Mouse (Mus musculus): ENCODE measurements around the gene Akap2. TPM values are rescaled to one million over a fixed set of nuclear protein-coding genes. Genes with fewer than 3 reads are reported as not detected.

The Akap2 gene
- polyA plus RNA-seq, 1 experiment from 2014 or later = 27.8 TPM

GRCm38 (mm10) chr4:57783391-57783770 lies 65.9 kb downstream of the Akap2 start:
- H3K4me1 ChIP-seq = peaks cover 30% of the 10 kb centered on the region
- no peak for ATAC-seq (replicated peaks; ENCODE audit: low FRiP score)
- peak overlapping the region; percentile 53 for H3K4me3 ChIP-seq (replicated peaks)
- H3K9me3 ChIP-seq (replicated peaks) = no peaks in the 10 kb centered on the region
- WGBS = 53% methylated on average over 9 of the region's 9 CpGs
- H3K27ac ChIP-seq = no peak overlapping the region
- peaks cover 16% of the 10 kb centered on the region for H3K27me3 ChIP-seq
- no peaks in the 10 kb centered on the region for H3K36me3 ChIP-seq
- H3K9ac ChIP-seq = no peak overlapping the region
- H3K4me2 ChIP-seq = peak overlapping the region; percentile 86

GRCm38 (mm10) chr4:57783853-57784600 lies 66.6 kb downstream of the Akap2 start:
- H3K36me3 ChIP-seq = no peaks in the 10 kb centered on the region
- no peak overlapping the region for H3K4me3 ChIP-seq (replicated peaks)
- H3K9ac ChIP-seq = no peak overlapping the region
- WGBS = 85% methylated on average over 11 of the region's 11 CpGs
- H3K4me2 ChIP-seq = no peak overlapping the region
- H3K27ac ChIP-seq = no peak overlapping the region
- peaks cover 16% of the 10 kb centered on the region for H3K27me3 ChIP-seq
- ATAC-seq (replicated peaks; ENCODE audit: low FRiP score) = no peak
- H3K4me1 ChIP-seq = peaks cover 30% of the 10 kb centered on the region
- no peaks in the 10 kb centered on the region for H3K9me3 ChIP-seq (replicated peaks)

GRCm38 (mm10) chr4:57788709-57789108 lies 71.3 kb downstream of the Akap2 start:
- Histone ChIP-seq H3K4me2 (no peak overlapping the region), H3K9me3 (replicated peaks) (no peaks in the 10 kb centered on the region), H3K27me3 (peaks cover 3% of the 10 kb centered on the region), H3K4me1 (no peaks in the 10 kb centered on the region), H3K4me3 (replicated peaks) (no peak overlapping the region), H3K27ac (no peak overlapping the region), H3K9ac (no peak overlapping the region), H3K36me3 (no peaks in the 10 kb centered on the region)
- 70% methylated on average over 5 of the region's 5 CpGs for WGBS
- ATAC-seq (replicated peaks; ENCODE audit: low FRiP score) = no peak

DNA sequence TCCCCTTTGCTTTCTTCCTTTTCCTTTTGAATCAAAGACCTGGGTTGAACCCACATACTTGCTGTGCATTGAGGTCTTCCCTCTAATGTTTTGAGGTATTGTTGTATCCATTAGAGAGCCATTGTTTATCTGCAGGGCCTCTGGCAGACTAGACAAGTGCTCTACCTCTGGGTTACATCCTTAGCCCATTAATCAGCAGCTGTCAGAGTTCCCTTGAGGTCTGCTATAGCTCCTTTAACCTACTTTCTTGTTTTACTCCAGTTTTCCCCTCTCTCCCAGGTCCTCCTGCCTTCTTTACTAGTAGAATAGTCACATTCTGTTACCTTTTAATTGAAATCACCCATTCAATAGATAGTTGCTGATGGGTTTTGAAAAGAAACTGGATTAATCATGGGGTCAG lies 71.7 kb downstream of the Akap2 start:
- Histone ChIP-seq H3K9ac (no peak overlapping the region), H3K36me3 (no peaks in the 10 kb centered on the region), H3K9me3 (replicated peaks) (no peaks in the 10 kb centered on the region), H3K4me3 (replicated peaks) (no peak overlapping the region), H3K27me3 (no peaks in the 10 kb centered on the region), H3K27ac (no peak overlapping the region), H3K4me2 (no peak overlapping the region), H3K4me1 (peaks cover 4% of the 10 kb centered on the region)
- no peak for ATAC-seq (replicated peaks; ENCODE audit: low FRiP score)

- no peaks in the 10 kb centered on the region for H3K36me3 ChIP-seq
- peaks cover 14% of the 10 kb centered on the region for H3K4me1 ChIP-seq
- no peak for ATAC-seq (replicated peaks; ENCODE audit: low FRiP score)
- no peak overlapping the region for H3K4me3 ChIP-seq (replicated peaks)
- H3K27ac ChIP-seq = no peak overlapping the region
- H3K9ac ChIP-seq = no peak overlapping the region
- 51% methylated on average over 8 of the region's 8 CpGs for WGBS
- H3K9me3 ChIP-seq (replicated peaks) = no peaks in the 10 kb centered on the region
- no peaks in the 10 kb centered on the region for H3K27me3 ChIP-seq
- H3K4me2 ChIP-seq = no peak overlapping the region
Measured at GRCm38 (mm10) chr4:57793989-57794388, 76.5 kb downstream of the Akap2 start.

- Histone ChIP-seq H3K9me3 (replicated peaks) (no peaks in the 10 kb centered on the region), H3K27me3 (no peaks in the 10 kb centered on the region), H3K4me3 (replicated peaks) (no peak overlapping the region), H3K4me2 (no peak overlapping the region), H3K36me3 (no peaks in the 10 kb centered on the region), H3K27ac (no peak overlapping the region), H3K4me1 (peaks cover 14% of the 10 kb centered on the region), H3K9ac (no peak overlapping the region)
- no peak for ATAC-seq (replicated peaks; ENCODE audit: low FRiP score)
- 13% methylated on average over 3 of the region's 3 CpGs for WGBS
Measured at GRCm38 (mm10) chr4:57794547-57794946, 77.1 kb downstream of the Akap2 start.

DNA sequence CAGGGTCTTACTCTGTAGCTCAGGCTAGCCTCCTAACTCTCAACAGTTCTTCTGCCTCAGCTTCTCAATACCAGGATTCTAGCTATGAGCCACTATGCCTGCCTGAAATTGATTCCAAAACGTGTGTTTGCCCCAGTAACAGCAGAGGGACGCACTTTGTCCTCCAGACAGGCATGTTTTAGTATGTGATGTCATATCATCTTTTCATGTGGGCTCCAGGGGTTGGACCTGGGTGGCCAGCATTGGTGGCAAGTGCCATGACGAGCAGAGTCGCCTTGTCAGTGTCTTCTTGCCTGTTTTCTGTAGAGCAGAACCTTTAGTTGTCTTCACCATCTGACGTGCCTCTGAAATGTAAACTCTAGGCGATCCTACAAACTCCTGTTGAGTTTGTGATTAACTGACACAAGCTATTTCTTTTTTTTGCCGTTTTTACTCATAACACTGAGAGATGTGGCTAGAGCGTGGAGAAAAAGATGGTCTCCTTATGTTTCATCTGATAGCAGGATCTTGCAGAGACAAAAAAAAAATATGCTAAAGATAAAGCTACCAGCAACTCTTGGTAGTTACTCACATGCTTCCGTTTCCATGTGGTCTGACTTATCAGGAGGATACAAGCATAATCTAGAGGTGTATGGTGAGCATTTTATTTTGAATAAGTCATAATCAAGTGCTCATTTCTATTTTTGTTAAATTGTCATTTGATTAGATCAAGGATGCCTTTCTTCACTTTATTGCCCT lies 80.3 kb downstream of the Akap2 start:
- Histone ChIP-seq H3K4me3 (replicated peaks) (no peak overlapping the region), H3K4me1 (peaks cover 14% of the 10 kb centered on the region), H3K27me3 (no peaks in the 10 kb centered on the region), H3K9me3 (replicated peaks) (no peaks in the 10 kb centered on the region), H3K4me2 (no peak overlapping the region), H3K36me3 (no peaks in the 10 kb centered on the region), H3K9ac (no peak overlapping the region), H3K27ac (peak overlapping the region; percentile 37; the same call in 1 of the 2 replicates)
- ATAC-seq (replicated peaks; ENCODE audit: low FRiP score) = no peak
- 81% methylated on average over 9 of the region's 9 CpGs for WGBS

DNA sequence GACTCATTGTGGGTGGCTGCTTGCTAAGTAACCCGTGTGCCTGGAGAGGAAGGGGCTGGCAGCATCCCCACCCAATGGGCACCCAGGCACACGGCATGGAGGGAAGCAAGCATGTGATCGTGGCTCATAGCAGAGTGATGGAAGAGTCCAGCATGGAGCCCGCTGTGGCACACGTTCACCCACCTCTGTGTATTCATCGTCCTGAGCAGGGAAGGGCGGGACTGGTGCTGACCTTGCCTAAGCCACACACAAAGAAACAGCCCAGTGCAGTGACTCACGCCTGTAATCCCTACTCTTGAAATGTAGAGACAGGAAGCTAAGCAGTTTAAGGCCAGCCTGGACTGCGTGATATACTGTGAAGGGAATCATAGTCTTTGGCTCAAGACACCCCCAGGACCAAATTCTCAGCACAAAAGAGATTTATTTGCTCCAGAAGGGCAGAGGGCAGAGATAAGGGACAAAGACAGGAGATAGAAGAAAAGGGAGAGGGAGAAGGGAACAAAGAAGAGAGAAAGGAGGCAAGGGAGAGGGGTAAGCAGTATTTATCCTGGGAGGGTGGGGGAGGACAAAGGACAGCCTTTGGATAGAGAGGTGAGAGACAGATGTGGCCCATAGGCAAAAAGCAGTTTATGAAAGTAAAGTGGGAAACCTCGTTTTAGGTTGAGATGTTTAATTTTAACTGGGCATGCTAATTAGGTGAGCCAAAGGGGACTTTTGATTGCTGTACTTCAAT lies 81.0 kb downstream of the Akap2 start:
- no peaks in the 10 kb centered on the region for H3K36me3 ChIP-seq
- H3K27ac ChIP-seq = peak overlapping the region; percentile 37; the same call in 1 of the 2 replicates
- H3K4me1 ChIP-seq = peaks cover 14% of the 10 kb centered on the region
- H3K9ac ChIP-seq = no peak overlapping the region
- H3K27me3 ChIP-seq = no peaks in the 10 kb centered on the region
- H3K4me2 ChIP-seq = no peak overlapping the region
- 51% methylated on average over 10 of the region's 10 CpGs for WGBS
- H3K9me3 ChIP-seq (replicated peaks) = no peaks in the 10 kb centered on the region
- ATAC-seq (replicated peaks; ENCODE audit: low FRiP score) = no peak
- H3K4me3 ChIP-seq (replicated peaks) = no peak overlapping the region

DNA sequence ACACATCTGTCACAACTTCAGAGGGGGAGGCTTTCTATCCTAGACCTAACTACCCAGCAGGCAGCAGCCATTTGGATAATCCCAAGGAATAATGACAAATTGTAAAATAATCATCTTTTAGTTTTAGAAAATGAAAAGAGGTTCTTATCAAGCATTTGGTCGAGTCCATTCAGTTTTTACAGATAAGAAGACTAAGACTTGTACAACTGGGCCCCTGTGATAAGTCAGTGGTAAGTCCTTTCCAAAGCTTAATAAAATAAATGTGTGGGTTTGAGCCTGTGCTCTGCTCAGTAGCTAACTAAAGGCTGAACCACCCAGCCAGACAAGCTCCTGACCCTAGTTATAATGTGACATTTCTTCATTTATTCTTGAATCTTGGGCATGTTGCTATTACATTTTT lies 81.8 kb downstream of the Akap2 start:
- WGBS = 74% methylated on average over 1 of the region's 1 CpGs
- Histone ChIP-seq H3K9ac (no peak overlapping the region), H3K4me2 (no peak overlapping the region), H3K27ac (no peak overlapping the region), H3K4me1 (peaks cover 9% of the 10 kb centered on the region), H3K9me3 (replicated peaks) (no peaks in the 10 kb centered on the region), H3K4me3 (replicated peaks) (no peak overlapping the region), H3K27me3 (no peaks in the 10 kb centered on the region), H3K36me3 (no peaks in the 10 kb centered on the region)
- no peak for ATAC-seq (replicated peaks; ENCODE audit: low FRiP score)

DNA sequence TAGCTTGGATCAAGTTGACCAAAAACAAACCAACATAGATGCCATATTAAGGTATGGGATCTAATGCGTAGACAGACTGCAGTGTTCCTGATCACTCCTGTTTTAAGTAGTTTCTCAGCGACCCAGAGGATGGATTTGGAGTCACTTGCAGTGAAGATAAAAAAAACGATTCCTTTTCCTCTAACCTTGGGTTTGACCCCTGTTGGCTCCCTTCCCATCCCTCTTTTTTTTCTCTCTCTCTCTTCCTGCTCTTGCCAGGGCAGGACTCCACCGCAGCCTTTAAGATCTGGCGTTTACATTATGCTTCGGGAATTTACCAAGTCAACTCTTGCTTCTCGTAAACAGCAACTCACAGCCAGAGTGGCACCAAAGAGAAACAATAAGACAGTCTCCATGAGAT lies 83.8 kb downstream of the Akap2 start:
- H3K4me3 ChIP-seq (replicated peaks) = no peak overlapping the region
- H3K4me2 ChIP-seq = no peak overlapping the region
- peaks cover 10% of the 10 kb centered on the region for H3K4me1 ChIP-seq
- no peaks in the 10 kb centered on the region for H3K9me3 ChIP-seq (replicated peaks)
- ATAC-seq (replicated peaks; ENCODE audit: low FRiP score) = no peak
- H3K27ac ChIP-seq = no peak overlapping the region
- H3K36me3 ChIP-seq = no peaks in the 10 kb centered on the region
- no peaks in the 10 kb centered on the region for H3K27me3 ChIP-seq
- WGBS = 65% methylated on average over 7 of the region's 7 CpGs
- no peak overlapping the region for H3K9ac ChIP-seq

- WGBS = 92% methylated on average over 5 of the region's 5 CpGs
- no peak overlapping the region for H3K4me3 ChIP-seq (replicated peaks)
- H3K4me1 ChIP-seq = peaks cover 10% of the 10 kb centered on the region
- H3K9ac ChIP-seq = no peak overlapping the region
- H3K27ac ChIP-seq = no peak overlapping the region
- H3K4me2 ChIP-seq = no peak overlapping the region
- H3K9me3 ChIP-seq (replicated peaks) = no peaks in the 10 kb centered on the region
- no peak for ATAC-seq (replicated peaks; ENCODE audit: low FRiP score)
- H3K36me3 ChIP-seq = no peaks in the 10 kb centered on the region
- H3K27me3 ChIP-seq = no peaks in the 10 kb centered on the region
Measured at GRCm38 (mm10) chr4:57801986-57802385, 84.5 kb downstream of the Akap2 start.

DNA sequence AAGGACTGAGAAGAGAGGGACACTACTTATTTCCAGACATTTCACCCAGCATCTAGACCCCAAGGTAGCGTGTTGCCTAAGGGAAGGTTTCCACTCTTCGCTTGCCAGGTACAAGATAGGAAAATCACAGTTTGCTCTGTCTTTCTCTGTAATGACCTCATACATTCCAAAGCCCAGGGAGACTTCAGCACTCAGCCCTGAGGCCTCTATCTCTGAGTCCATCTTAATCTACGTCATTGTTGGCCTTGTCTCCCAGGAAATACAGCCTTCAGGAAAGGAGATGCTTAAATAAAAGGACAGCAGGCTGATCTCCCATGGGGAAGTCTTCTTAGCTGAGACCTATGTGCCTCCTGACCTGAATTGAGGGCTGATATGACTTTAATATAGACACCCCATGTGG lies 85.0 kb downstream of the Akap2 start:
- H3K4me2 ChIP-seq = no peak overlapping the region
- H3K9ac ChIP-seq = no peak overlapping the region
- no peak overlapping the region for H3K27ac ChIP-seq
- no peaks in the 10 kb centered on the region for H3K36me3 ChIP-seq
- peaks cover 10% of the 10 kb centered on the region for H3K4me1 ChIP-seq
- no peaks in the 10 kb centered on the region for H3K9me3 ChIP-seq (replicated peaks)
- WGBS = 83% methylated on average over 3 of the region's 3 CpGs
- H3K4me3 ChIP-seq (replicated peaks) = no peak overlapping the region
- no peaks in the 10 kb centered on the region for H3K27me3 ChIP-seq
- no peak for ATAC-seq (replicated peaks; ENCODE audit: low FRiP score)

All from kidney, embryonic 15.5 days (tissue).